Mouse (Mus musculus) C2C12 (cell line): ENCODE results near the gene Ppp1r26.

Experiments used
- CEBPB ChIP-seq: IDR thresholded peaks from one replicate; pipeline ENCODE4 v1.6.1; 2011; ENCODE audit warnings: low read depth, mild to moderate bottlenecking, control low read depth, moderate library complexity
- CTCF ChIP-seq: IDR thresholded peaks from one replicate; pipeline ENCODE4 v1.5.1; 2011; ENCODE audit not compliant: control insufficient read depth, insufficient read depth, insufficient read length
- MYOG ChIP-seq: IDR thresholded peaks from one replicate; pipeline ENCODE4 v1.6.1; 2011; ENCODE audit not compliant: control insufficient read depth, insufficient read length; ENCODE audit errors: extremely low read depth
- USF1 ChIP-seq: IDR thresholded peaks from one replicate; pipeline ENCODE4 v1.6.1; 2011; ENCODE audit warnings: low read depth, mild to moderate bottlenecking, control low read depth, moderate library complexity

DNA sequence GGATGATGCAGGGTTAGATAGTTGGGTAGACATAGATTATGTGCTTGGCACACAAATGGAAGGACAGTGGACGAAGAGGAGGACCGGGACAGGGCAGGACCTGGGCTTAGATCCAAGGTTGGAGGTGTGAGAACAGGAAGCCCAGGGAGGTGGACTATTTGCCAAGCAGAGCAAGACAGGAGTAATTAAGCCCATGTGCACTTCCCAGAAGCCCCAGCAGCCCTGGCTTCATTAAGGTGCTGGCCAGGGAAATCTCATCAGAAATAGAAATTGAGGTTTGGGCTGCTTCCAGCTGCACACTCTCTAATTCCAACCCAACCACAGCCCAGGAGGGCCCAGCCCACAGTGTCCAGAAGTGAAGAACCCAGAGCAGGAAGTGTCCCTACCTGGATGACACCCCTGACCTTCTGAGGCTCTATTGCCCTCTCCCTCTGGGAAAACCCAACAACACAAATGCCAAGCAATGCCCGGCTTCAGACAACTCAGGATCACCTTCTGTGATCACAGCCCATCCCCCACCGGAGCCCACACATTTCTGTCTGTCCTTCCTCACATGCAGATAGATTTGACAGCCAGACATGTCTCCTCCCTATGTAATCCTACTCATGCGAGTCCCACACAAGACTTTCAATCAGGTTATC is 32.4 kb upstream of the Ppp1r26 start:
- no peak for TF ChIP-seq CTCF
- TF ChIP-seq USF1: no peak
- TF ChIP-seq CEBPB: no peak
- TF ChIP-seq MYOG: no peak
